Mouse (Mus musculus): Measurements from ENCODE around the gene Sqstm1. TPM values are rescaled to one million over a fixed set of nuclear protein-coding genes. Genes with fewer than 3 reads are reported as not detected.
A peak's percentile ranks its signal among the peaks of the same experiment; 100 is the strongest.
"Not testable (repeated sequence)": the region's sequence is repeated elsewhere in the genome, so short reads cannot be mapped to it uniquely, and the experiment has no call there.

Gene Sqstm1
- polyA plus RNA-seq, 1 experiment, result 113 TPM

DNA sequence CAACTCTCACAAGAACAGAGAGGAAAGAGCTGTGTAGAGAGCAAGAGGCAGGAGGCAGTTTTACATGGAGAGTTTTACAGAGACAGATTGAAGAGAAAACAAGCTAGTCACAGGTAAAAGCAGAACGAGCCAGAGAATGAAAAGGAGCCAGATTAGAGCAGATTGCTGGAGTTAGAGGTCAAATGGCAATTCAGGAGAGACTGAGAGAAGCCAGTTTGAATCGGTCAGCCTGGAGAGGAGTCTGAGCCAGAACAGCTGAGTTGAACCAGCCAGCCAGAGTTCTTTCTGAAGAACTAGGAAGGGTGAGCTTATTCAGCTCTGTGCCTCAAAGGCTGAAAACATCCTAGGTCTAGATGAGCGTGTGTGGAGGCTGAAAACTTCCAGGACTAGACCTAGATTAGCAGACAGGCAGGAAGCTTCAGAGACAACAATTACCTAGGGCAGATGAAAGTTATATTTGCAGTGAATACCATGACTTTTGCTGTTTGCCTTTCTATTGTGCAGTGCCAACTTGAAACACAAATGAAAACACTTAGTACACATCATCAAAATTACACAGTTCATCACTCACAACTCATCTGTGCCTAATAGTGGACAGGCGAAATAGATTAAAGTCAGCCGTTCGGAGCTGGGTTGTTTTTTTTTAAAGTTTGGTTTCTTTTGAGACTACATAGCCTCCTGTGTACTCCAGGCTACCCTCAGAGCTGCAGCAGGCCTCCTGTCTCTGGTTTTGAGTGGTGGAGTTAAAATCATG is 30.0 kb downstream of the Sqstm1 start:
- Histone ChIP-seq H3K4me1 (ENCODE audit: control insufficient read depth, insufficient read depth, insufficient read length) (no peaks in the 10 kb centered on the region), H3K27ac (ENCODE audit: insufficient read depth, low read length) (no peak overlapping the region), H3K27me3 (ENCODE audit: control insufficient read depth, insufficient read depth, low read length) (no peaks in the 10 kb centered on the region), H3K36me3 (ENCODE audit: control insufficient read depth, insufficient read depth, low read length) (no peaks in the 10 kb centered on the region), H3K4me3 (ENCODE audit: extremely low read depth, insufficient read depth, insufficient read length) (no peak overlapping the region)
- 89% methylated on average over 6 of the region's 6 CpGs for WGBS
- no peak for DNase-seq (ENCODE audit: low read depth in 1 of 2, low spot score in 2 of 2)
- TF ChIP-seq POLR2A (IDR thresholded peaks at IDR 0.05; ENCODE audit: low read depth, low read length) (no peak), CTCF (IDR thresholded peaks at IDR 0.05; ENCODE audit: extremely low read depth, insufficient read depth, insufficient read length, insufficient replicate concordance) (no peak)

DNA sequence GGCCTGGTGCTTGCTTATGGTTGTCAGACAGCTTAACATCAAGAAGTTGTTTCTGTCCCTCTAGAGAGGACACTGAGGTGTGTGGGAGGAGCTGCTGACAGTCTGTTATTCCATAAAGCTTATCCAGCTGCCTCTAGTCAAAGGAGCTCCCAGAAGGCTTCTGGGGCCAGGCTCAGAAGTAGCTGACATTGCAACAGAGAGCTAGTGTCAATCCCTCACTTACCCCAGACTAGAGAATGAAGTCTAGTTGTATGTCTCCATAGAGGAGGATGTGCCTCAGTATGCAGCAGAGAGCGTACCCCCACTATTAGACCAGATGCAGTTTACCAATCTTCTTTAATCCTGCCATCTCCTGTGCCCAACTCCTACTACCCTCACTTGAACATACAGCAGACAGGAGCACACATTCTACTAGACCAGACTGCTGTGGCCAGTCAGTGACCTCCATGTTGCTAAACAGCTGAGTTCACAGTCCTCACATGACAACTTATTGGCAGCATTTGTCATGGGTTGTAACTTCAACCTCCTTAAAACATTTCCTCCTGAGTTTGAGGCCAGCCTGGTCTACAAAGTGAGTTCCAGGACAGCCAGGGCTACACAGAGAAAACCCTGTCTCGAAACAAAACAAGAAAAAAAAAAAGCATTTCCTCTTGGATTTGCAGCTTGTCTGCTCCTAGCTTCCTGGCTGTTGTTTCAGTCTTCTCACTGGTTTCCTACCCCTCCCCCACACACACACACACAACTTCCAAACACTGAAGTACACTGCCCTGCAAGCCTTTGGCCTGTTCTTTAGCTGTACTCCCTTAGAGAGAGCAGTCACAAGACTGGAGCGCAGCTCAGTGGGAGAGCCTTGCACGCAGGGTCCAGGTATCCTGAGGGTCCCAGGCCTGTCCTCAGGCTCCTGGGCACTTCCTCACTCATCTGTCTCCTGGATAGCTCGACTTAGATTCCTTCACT is 31.8 kb downstream of the Sqstm1 start:
- Histone ChIP-seq H3K4me3 (ENCODE audit: extremely low read depth, insufficient read depth, insufficient read length) (no peak overlapping the region), H3K27ac (ENCODE audit: insufficient read depth, low read length) (no peak overlapping the region), H3K4me1 (ENCODE audit: control insufficient read depth, insufficient read depth, insufficient read length) (no peaks in the 10 kb centered on the region), H3K36me3 (ENCODE audit: control insufficient read depth, insufficient read depth, low read length) (no peaks in the 10 kb centered on the region), H3K27me3 (ENCODE audit: control insufficient read depth, insufficient read depth, low read length) (no peaks in the 10 kb centered on the region)
- no peak for DNase-seq (ENCODE audit: low read depth in 1 of 2, low spot score in 2 of 2)
- WGBS, result 87% methylated on average over 5 of the region's 5 CpGs
- TF ChIP-seq POLR2A (IDR thresholded peaks at IDR 0.05; ENCODE audit: low read depth, low read length) (no peak), CTCF (IDR thresholded peaks at IDR 0.05; ENCODE audit: extremely low read depth, insufficient read depth, insufficient read length, insufficient replicate concordance) (no peak)

DNA sequence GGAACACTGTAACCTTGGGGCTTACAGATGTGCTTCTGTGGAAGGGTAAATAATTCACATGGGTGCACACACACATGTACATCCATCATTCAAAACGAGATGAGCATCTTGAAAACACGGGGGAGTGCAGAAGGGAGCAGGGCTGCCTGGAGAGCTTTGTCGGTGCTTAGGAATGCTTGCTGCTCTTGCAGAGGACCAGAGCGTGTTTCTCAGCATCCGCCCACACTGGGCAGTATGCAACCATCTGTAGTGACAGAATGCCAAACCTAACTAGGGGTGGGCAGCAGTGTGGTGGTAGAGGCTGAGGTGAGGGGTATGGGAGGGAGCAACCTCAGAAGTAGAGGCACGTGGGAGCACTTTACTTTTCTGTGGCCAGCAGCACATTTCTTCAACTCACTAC is 33.5 kb downstream of the Sqstm1 start:
- WGBS, result 89% methylated on average over 6 of the region's 6 CpGs
- no peaks in the 10 kb centered on the region for H3K36me3 ChIP-seq (ENCODE audit: control insufficient read depth, insufficient read depth, low read length)

DNA sequence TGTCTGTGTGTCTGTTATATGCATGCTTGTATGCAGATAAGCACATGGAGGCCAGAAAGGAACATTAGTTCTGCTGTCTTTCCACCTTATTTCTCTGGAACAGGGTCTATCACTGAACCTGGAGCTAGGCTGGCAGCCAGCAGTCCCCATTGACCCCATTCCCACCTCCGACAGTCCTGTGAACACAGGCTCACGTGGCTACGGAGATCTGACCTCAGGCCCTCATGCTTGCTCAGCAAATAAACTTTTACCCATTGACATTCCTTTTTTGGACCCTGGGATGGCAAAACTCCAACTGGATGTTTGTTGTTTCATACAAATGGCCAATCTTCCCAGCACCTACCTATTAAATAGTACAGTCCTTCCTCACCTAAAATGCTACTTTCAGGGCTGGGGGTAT is 34.3 kb downstream of the Sqstm1 start:
- H3K4me1 ChIP-seq (ENCODE audit: control insufficient read depth, insufficient read depth, insufficient read length), result no peaks in the 10 kb centered on the region
- TF ChIP-seq CTCF (IDR thresholded peaks at IDR 0.05; ENCODE audit: extremely low read depth, insufficient read depth, insufficient read length, insufficient replicate concordance), result no peak
- no peaks in the 10 kb centered on the region for H3K27me3 ChIP-seq (ENCODE audit: control insufficient read depth, insufficient read depth, low read length)
- 95% methylated on average over 3 of the region's 3 CpGs for WGBS
- H3K27ac ChIP-seq (ENCODE audit: insufficient read depth, low read length), result no peak overlapping the region
- H3K36me3 ChIP-seq (ENCODE audit: control insufficient read depth, insufficient read depth, low read length), result peaks cover 1% of the 10 kb centered on the region; the same call in 1 of the 2 replicates
- DNase-seq (ENCODE audit: low read depth in 1 of 2, low spot score in 2 of 2), result no peak
- no peak overlapping the region for H3K4me3 ChIP-seq (ENCODE audit: extremely low read depth, insufficient read depth, insufficient read length)

More for the DNA sequence above, 33.5 kb downstream of the Sqstm1 start:
- H3K4me1 ChIP-seq (ENCODE audit: control insufficient read depth, insufficient read depth, insufficient read length), result no peaks in the 10 kb centered on the region
- DNase-seq (ENCODE audit: low read depth in 1 of 2, low spot score in 2 of 2), result no peak
- no peak for TF ChIP-seq POLR2A (IDR thresholded peaks at IDR 0.05; ENCODE audit: low read depth, low read length)
- no peak for TF ChIP-seq CTCF (IDR thresholded peaks at IDR 0.05; ENCODE audit: extremely low read depth, insufficient read depth, insufficient read length, insufficient replicate concordance)
- H3K4me3 ChIP-seq (ENCODE audit: extremely low read depth, insufficient read depth, insufficient read length), result no peak overlapping the region
- no peak overlapping the region for H3K27ac ChIP-seq (ENCODE audit: insufficient read depth, low read length)
- H3K27me3 ChIP-seq (ENCODE audit: control insufficient read depth, insufficient read depth, low read length), result no peaks in the 10 kb centered on the region

DNA sequence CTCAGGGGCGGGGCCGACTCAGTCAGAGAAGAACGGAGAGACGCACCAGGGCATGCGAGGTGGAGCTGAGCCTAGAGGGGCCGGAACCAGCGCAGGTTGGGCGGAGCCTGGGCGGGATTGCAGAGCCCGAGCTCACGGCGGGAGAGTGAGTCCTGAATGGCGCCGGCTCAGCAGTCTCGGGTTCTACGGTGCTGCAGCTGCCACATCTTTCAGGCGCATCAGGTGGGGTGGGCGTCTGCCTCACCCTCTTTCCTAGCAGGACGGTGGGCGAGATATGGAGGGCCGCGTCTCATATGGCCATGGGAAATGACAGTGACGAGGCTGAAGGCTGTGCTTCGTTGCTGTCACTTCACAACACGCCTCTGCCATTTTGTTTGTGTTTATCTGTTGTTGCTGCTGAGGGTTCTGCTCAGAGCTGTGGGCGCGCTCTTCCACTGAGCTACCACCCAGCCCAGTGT is 35.9 kb downstream of the Sqstm1 start:
- under 1% methylated on average over 27 of the region's 27 CpGs for WGBS
- DNase-seq (ENCODE audit: low read depth in 1 of 2, low spot score in 2 of 2), result peak; percentile 95 to 100
- Histone ChIP-seq H3K36me3 (ENCODE audit: control insufficient read depth, insufficient read depth, low read length) (peaks cover 5% of the 10 kb centered on the region), H3K27ac (ENCODE audit: insufficient read depth, low read length) (peak overlapping the region; percentile 34; the same call in 1 of the 2 replicates), H3K4me1 (ENCODE audit: control insufficient read depth, insufficient read depth, insufficient read length) (no peaks in the 10 kb centered on the region), H3K4me3 (ENCODE audit: extremely low read depth, insufficient read depth, insufficient read length) (peak overlapping the region; percentile 82), H3K27me3 (ENCODE audit: control insufficient read depth, insufficient read depth, low read length) (no peaks in the 10 kb centered on the region)
- no peak for TF ChIP-seq CTCF (IDR thresholded peaks at IDR 0.05; ENCODE audit: extremely low read depth, insufficient read depth, insufficient read length, insufficient replicate concordance)
- TF ChIP-seq POLR2A (IDR thresholded peaks at IDR 0.05; ENCODE audit: low read depth, low read length), result peak; percentile 64

DNA sequence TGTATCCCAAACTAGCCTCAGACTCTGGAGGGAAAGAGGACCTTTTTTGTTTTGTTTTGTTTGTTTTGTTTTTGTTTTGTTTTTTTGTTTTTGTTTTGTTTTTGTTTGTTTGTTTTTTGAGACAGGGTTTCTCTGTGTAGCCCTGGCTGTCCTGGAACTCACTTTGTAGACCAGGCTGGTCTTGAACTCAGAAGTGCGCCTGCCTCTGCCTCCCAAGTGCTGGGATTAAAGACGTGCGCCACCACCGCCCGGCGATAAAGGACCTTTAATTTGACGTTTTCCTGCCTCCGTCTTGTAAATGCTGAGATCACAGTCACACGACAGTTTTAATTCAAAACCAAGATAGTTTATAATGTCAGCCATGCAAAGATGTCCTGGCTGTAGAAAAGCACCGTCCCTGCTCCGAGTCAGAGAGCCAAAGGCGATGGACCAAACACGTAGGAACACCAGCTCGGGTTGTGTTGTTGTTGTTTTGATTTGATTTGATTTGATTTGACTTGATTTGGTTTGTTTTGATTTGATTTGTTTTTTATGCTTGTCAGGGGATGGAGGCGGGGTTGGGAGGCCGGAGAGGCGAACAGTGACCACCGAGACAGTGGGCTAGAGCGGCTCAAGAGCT is 36.4 kb downstream of the Sqstm1 start, which contains the start of gene Mrnip:
Mrnip (plus strand) TSS at position 334 of the 619 bp plus-strand sequence.
- not testable (repeated sequence) for H3K27me3 ChIP-seq (ENCODE audit: control insufficient read depth, insufficient read depth, low read length); DNase-seq (ENCODE audit: low read depth in 1 of 2, low spot score in 2 of 2); H3K36me3 ChIP-seq (ENCODE audit: control insufficient read depth, insufficient read depth, low read length); H3K4me1 ChIP-seq (ENCODE audit: control insufficient read depth, insufficient read depth, insufficient read length)
- WGBS, result 5% methylated on average over 19 of the region's 19 CpGs
- Histone ChIP-seq H3K4me3 (ENCODE audit: extremely low read depth, insufficient read depth, insufficient read length) (peak within 1 kb of the TSS; percentile 82), H3K27ac (ENCODE audit: insufficient read depth, low read length) (peak within 1 kb of the TSS; percentile 50; the same call in 1 of the 2 replicates)

All from spleen, adult 2 months (tissue).